Mouse (Mus musculus) intestine, postnatal 0 days (tissue): ENCODE measurements around the gene Cacna2d2. TPM values are rescaled to one million over a fixed set of nuclear protein-coding genes. Genes with fewer than 3 reads are reported as not detected.

ENCODE experiments used
- ATAC-seq: fragments of 200-750 bp; cut with Nextera tagmentation; 2 replicates; pipeline ENCODE4 v1.8.0; 2017; ENCODE audit warnings: mild to moderate bottlenecking, moderate TSS enrichment, moderate library complexity
- H3K27ac ChIP-seq: fragments of 300-500 bp; sonication (generic); 2 replicates; pipeline ENCODE4 v1.5.1; 2014; ENCODE audit warnings: mild to moderate bottlenecking, low read depth, low read length, moderate library complexity
- H3K27me3 ChIP-seq: fragments of 300-500 bp; sonication (generic); replicated peaks from 2 replicates; pipeline ENCODE4 v1.6.1; 2014; ENCODE audit warnings: low read length, mixed read lengths; ENCODE audit not compliant: control insufficient read depth, insufficient read depth
- H3K36me3 ChIP-seq: fragments of 300-500 bp; sonication (generic); 2 replicates; pipeline ENCODE4 v1.6.1; 2014; ENCODE audit warnings: mild to moderate bottlenecking, moderate library complexity; ENCODE audit not compliant: control insufficient read depth, insufficient read depth
- H3K4me1 ChIP-seq: fragments of 300-500 bp; sonication (generic); replicated peaks from 2 replicates; pipeline ENCODE4 v1.6.1; 2014; ENCODE audit warnings: antibody characterized with exemption, low read length, mixed read lengths; ENCODE audit not compliant: control insufficient read depth, insufficient read depth
- H3K4me2 ChIP-seq: fragments of 300-500 bp; sonication (generic); replicated peaks from 2 replicates; pipeline ENCODE4 v1.6.1; 2014; ENCODE audit warnings: low read depth, mild to moderate bottlenecking, moderate library complexity
- H3K4me3 ChIP-seq: fragments of 300-500 bp; sonication (generic); 2 replicates; pipeline ENCODE4 v1.5.1; 2014; ENCODE audit warnings: low read depth, low read length
- H3K9ac ChIP-seq: fragments of 300-500 bp; sonication (generic); 2 replicates; pipeline ENCODE4 v1.6.1; 2014; ENCODE audit warnings: mild to moderate bottlenecking, low read depth, low read length
- H3K9me3 ChIP-seq: fragments of 300-500 bp; sonication (generic); 2 replicates; pipeline ENCODE4 v1.6.1; 2016; ENCODE audit warnings: mixed run types; ENCODE audit not compliant: control insufficient read depth
- CTCF ChIP-seq: sonication (generic); IDR thresholded peaks from 2 replicates; pipeline ENCODE4 v1.5.1; 2016; ENCODE audit warnings: low read depth, mild to moderate bottlenecking, control low read depth, antibody characterized with exemption, moderate library complexity
- WGBS: fragments of 180-500 bp; shearing (Covaris S2); extraction: QIAGEN DNeasy Blood & Tissue Kit; methylation state at CpG from one replicate; pipeline ENCODE4 v1.1.7; 2014; 5-methylcytosine and 5-hydroxymethylcytosine counted together
- polyA plus RNA-seq: library from polyadenylated mRNA; unstranded; fragments of >200 nt; fragmentation: Nextera tagmentation; extraction: Ambion mirVana; gene quantifications from 2 replicates; pipeline ENCODE4 v1.2.1, GENCODE M21; 2015

The Cacna2d2 gene
- polyA plus RNA-seq, 1 experiment from 2014 or later: 0.22 TPM

DNA sequence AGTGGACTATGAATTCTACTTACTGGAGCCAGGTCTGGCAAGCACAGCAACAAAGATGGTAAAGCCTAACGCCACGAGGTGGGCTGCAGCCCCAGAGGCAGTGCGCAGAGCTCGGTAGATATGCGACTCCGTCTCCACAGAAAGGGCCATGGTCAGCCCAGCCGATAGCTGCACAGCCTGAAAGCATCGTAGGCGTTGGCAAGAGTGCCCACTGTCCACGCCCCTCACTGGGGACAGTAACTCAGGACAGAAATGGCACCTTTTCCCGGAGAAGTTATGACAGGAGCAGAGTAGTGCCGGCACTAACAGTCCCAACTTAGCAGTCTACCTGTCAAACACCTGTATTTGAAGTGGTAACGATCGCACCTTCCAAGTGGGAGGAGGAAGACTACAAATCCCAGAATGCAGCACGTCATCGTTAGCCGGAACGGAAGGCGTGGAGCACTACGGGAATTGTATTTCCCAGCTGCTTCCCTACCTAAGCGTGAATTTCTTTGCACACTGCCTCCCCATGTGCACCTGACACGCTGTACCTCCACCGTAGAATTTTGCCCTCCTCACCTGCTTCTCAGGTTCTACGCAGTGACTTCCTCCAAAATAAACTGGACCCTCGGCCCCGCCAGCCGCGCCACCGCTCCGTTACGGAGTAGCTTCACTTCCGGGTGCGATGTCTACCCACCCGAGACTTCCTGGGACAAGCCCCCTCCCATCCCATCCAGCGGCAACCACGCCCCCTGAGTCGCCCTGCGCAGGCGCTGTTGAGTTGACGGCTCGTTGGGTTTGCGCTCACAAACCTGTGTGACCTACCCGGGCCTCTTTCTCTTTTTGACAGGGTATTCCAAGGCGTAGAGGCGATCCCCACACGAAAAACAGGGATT lies 142.3 kb downstream of the Cacna2d2 start, which contains the start of the genes Cyb561d2 and Nprl2:
Cyb561d2 (minus strand) TSS at position 720 of the 878 bp plus-strand sequence.
Nprl2 (plus strand) TSS at position 753 of the 878 bp plus-strand sequence.
- Histone ChIP-seq H3K4me2 (peak within 1 kb of the TSS; percentile 85), H3K27ac (no peak within 1 kb of the TSS; the same call in 1 of the 2 replicates), H3K4me3 (peak within 1 kb of the TSS; percentile 69), H3K27me3 (no peaks in the 10 kb centered on the region), H3K4me1 (peaks cover 1% of the 10 kb centered on the region), H3K36me3 (peaks cover 38% of the 10 kb centered on the region), H3K9ac (peak within 1 kb of the TSS; percentile 57), H3K9me3 (no peaks in the 10 kb centered on the region)
- TF ChIP-seq CTCF: no peak; the same call in 1 of the 2 replicates
- ATAC-seq: peak; percentile 85
- under 1% methylated on average over 46 of the region's 46 CpGs for WGBS

DNA sequence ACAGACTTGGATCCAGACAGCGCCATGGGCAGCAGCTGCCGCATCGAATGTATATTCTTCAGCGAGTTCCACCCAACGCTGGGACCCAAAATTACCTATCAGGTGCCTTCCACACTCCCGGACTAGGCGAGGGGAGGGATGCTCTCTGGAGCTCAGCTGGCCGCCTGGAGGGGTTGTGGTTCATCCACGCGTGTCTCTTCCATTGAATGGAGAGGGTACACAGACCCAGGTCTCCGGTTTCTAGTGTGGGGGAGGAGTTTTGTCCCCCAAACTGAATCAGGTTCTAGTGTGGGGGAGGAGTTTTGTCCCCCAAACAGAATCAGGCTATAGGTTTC lies 142.9 kb downstream of the Cacna2d2 start:
- no peak for ATAC-seq
- no peak overlapping the region for H3K27ac ChIP-seq

DNA sequence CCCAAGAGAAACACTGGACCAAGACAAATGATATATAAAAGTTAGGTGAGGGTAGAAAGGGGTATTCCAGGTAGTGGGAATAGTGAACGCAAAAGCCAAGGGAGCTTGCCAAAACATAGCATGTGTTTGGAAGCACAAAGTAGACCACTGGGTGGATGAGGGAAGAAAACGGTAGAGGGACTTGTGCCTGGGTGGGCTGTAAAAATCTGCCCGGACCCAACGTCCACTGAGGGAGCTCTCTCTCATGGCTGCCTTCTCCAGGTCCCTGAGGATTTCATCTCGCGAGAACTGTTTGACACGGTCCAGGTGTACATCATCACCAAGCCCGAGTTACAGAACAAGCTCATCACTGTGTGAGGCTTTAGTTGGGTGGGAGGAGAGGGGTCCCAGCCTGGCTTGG lies 143.3 kb downstream of the Cacna2d2 start:
- 38% methylated on average over 8 of the region's 8 CpGs for WGBS
- H3K27ac ChIP-seq: no peak overlapping the region
- H3K9me3 ChIP-seq: no peaks in the 10 kb centered on the region
- H3K4me1 ChIP-seq: no peaks in the 10 kb centered on the region; the same call in none of the 2 replicates
- H3K27me3 ChIP-seq: no peaks in the 10 kb centered on the region
- peaks cover 35% of the 10 kb centered on the region for H3K36me3 ChIP-seq
- peak overlapping the region; percentile 85 for H3K4me2 ChIP-seq
- H3K9ac ChIP-seq: no peak overlapping the region; the same call in 1 of the 2 replicates
- H3K4me3 ChIP-seq: peak overlapping the region; percentile 69
- ATAC-seq: no peak
- TF ChIP-seq CTCF: no peak

More for the DNA sequence above, 142.9 kb downstream of the Cacna2d2 start:
- no peaks in the 10 kb centered on the region; the same call in none of the 2 replicates for H3K4me1 ChIP-seq
- WGBS: under 1% methylated on average over 11 of the region's 11 CpGs
- peak overlapping the region; percentile 85 for H3K4me2 ChIP-seq
- H3K4me3 ChIP-seq: peak overlapping the region; percentile 69
- peaks cover 38% of the 10 kb centered on the region for H3K36me3 ChIP-seq
- H3K9me3 ChIP-seq: no peaks in the 10 kb centered on the region
- no peak for TF ChIP-seq CTCF
- peak overlapping the region; percentile 57 for H3K9ac ChIP-seq
- no peaks in the 10 kb centered on the region for H3K27me3 ChIP-seq

DNA sequence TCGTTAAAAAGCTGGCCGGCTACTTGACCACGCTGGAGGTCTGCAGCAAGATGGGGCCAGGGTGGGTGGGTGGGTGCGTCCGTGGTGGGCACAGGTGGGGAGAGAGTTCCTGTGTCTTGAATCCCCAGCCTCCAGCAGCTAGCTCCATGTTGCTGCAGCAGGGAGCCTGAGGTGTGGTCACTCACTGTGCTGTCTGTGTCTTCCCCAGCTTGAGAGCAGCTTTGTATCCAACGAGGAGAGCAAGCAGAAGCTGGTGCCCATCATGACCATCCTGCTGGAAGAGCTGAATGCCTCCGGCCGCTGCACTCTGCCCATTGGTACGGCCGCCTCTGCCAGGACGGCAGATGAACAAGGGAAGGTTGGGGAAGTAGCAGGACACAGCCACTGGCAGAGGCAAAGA lies 143.9 kb downstream of the Cacna2d2 start:
- Histone ChIP-seq H3K9me3 (no peaks in the 10 kb centered on the region), H3K4me2 (no peak overlapping the region), H3K4me3 (no peak overlapping the region), H3K36me3 (peaks cover 29% of the 10 kb centered on the region), H3K27me3 (no peaks in the 10 kb centered on the region), H3K4me1 (no peaks in the 10 kb centered on the region; the same call in none of the 2 replicates), H3K27ac (no peak overlapping the region), H3K9ac (no peak overlapping the region)
- ATAC-seq: no peak
- TF ChIP-seq CTCF: no peak
- 90% methylated on average over 11 of the region's 11 CpGs for WGBS

DNA sequence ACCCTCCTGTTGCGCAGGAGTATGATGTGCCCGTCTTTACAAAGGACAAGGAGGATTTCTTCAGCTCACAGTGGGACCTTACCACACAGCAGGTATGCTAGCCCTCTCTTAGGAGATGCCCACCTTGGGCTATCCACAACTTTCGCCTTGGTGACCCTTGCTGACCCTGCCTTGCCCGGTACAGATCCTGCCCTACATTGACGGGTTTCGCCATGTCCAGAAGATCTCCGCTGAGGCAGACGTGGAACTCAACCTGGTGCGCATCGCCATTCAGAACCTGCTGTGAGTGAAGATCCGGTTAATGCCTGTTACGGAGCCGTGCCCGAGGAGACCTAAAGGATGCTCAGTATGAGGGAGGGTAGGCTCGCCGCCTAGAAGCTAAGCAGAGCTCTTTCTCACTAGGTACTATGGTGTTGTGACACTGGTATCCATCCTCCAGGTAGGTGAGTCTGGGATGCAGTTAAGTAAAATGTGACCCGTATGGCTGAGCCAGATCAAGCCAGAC lies 144.8 kb downstream of the Cacna2d2 start:
- no peaks in the 10 kb centered on the region for H3K9me3 ChIP-seq
- no peaks in the 10 kb centered on the region; the same call in none of the 2 replicates for H3K4me1 ChIP-seq
- H3K4me3 ChIP-seq: no peak overlapping the region
- H3K27me3 ChIP-seq: no peaks in the 10 kb centered on the region
- 96% methylated on average over 17 of the region's 17 CpGs for WGBS
- TF ChIP-seq CTCF: no peak
- ATAC-seq: no peak
- no peak overlapping the region for H3K4me2 ChIP-seq
- H3K27ac ChIP-seq: no peak overlapping the region
- H3K36me3 ChIP-seq: peaks cover 22% of the 10 kb centered on the region
- H3K9ac ChIP-seq: no peak overlapping the region

DNA sequence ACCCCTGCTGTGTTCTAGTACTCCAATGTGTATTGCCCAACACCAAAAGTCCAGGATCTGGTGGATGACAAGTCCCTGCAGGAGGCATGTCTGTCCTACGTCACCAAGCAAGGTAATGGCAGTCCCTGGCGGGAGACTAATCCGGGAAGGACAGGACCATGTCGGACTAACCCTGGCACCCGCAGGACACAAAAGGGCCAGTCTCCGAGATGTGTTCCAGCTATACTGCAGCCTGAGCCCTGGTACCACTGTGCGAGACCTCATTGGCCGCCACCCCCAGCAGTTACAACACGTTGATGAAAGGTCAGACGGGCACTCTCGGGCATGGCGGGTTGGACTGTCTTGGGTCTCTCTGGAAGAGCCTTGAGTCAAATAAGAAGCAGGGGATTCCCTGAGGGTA lies 145.3 kb downstream of the Cacna2d2 start:
- Histone ChIP-seq H3K36me3 (peaks cover 17% of the 10 kb centered on the region), H3K27me3 (no peaks in the 10 kb centered on the region), H3K9ac (no peak overlapping the region), H3K4me1 (no peaks in the 10 kb centered on the region; the same call in none of the 2 replicates), H3K27ac (no peak overlapping the region), H3K4me2 (no peak overlapping the region), H3K9me3 (no peaks in the 10 kb centered on the region), H3K4me3 (no peak overlapping the region)
- ATAC-seq: no peak
- no peak for TF ChIP-seq CTCF
- 89% methylated on average over 12 of the region's 12 CpGs for WGBS
